Mouse (Mus musculus): Measurements from ENCODE around the gene 1700037H04Rik. TPM values are rescaled to one million over a fixed set of nuclear protein-coding genes. Genes with fewer than 3 reads are reported as not detected.

1700037H04Rik gene
- total RNA-seq, 4 experiments from 2014 or later, result 32.2 to 68.7 (median 53.9) TPM

GRCm38 (mm10) chr2:131145536-131145935, 14.3 kb downstream of the 1700037H04Rik start:
- no peak for DNase-seq

GRCm38 (mm10) chr2:131145121-131145520, 14.8 kb downstream of the 1700037H04Rik start:
- DNase-seq, result no peak

DNA sequence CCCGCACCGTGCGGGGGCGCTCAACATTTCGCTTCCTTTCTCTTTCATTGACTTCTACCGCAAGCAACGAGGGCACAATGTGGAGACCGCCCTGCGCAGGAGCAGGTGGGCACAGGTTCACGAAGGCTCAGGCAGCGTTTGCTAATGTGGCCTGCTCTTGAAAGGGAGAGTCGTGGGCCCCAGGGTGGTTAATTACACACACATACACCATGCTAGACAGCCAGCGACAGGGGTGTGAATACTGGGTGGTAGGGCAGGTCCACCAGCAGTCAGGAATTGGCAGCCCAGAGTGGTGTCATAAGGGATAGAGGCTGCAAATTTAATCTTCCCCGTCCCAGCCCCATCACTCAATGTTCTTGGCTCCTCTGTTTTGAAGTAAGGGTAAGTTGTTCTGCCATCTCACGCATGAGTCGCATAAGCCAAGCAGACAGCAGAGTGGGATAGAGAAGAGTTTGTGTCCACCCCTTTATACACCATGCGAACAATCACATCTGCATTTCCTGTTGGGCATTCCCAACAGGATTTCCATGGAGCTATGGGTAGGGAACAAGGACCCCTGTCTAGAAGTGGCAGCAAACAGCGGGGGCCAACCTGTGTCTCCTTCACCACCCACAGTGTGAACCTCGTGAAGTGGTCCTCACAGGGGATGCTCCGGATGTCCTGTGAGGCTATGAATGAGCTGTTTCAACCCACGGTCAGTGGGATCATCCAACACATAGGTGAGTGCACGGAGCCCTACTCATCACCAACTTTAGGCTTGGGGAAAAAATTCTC, 16.7 kb downstream of the 1700037H04Rik start:
- DNase-seq, result no peak

DNA sequence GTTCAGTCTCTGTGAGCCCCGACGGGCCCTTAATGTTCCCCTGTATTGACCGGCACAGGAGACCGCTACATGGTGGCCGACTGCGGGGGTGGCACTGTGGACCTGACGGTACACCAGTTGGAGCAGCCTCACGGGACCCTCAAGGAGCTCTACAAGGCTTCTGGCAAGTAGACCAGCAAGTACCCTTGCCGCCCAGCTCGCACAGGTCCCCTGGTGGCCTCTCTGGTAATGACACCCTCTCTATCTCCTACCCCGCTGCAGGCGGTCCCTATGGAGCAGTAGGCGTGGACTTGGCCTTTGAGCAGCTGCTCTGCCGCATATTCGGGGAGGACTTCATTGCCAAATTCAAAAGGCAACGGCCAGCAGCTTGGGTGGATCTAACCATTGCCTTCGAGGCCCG, 17.3 kb downstream of the 1700037H04Rik start:
- no peak for DNase-seq

DNA sequence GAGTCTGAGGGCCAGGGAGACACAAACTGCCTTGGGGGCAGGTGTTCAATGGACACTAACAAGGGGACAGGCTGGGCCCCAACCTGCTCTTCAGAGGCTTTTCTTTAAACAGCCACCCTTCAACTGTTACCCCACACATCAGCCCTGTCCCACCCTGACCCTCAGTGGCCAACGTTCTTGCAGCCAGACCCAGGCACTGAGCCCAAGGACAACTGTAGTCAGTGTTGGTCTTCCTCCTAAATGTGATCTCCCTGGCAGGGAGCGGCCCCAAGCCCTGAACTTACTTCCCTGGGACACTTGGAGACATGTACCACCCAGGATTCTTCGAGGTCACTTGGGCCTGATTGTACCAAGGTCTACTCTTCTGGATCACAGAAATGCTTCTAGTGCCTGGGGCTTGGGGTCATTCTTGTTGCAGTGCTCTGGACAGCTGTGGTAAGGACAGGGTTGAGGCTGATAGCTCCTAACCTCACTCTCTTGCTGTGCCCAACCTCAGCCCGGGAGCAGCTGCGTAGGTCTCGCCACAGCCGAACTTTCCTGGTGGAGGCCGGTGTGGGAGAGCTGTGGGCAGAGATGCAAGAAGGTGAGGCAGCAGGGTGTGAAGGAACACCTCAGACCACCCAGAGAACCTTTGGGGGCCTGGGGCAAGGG, 18.4 kb downstream of the 1700037H04Rik start:
- no peak for DNase-seq

- no peak for DNase-seq
Observed at GRCm38 (mm10) chr2:131140533-131140905, 19.4 kb downstream of the 1700037H04Rik start.

- DNase-seq, result no peak
Observed at GRCm38 (mm10) chr2:131139886-131140532, 19.9 kb downstream of the 1700037H04Rik start.

DNA sequence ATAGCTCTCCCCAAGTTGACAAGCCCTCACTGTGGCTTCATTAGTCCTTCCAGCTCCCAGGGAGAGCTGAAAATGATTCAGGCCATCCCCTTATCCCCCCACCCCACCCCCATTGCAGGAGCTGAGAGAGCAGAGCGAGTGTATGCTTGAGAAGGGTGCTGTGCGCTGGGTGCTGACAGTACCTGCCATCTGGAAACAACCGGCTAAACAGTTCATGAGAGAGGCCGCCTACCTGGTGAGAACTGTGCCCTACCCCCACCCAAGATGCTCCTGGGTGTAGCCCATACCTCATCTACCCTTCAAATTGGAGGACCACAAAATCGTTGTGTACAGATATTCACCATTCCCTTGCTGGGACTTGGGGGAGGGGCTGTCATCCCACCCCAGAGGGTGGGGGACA, 20.6 kb downstream of the 1700037H04Rik start:
- DNase-seq, result no peak

- no peak for DNase-seq
Observed at GRCm38 (mm10) chr2:131138760-131139159, 21.1 kb downstream of the 1700037H04Rik start.

GRCm38 (mm10) chr2:131138296-131138695, 21.6 kb downstream of the 1700037H04Rik start:
- no peak for DNase-seq

DNA sequence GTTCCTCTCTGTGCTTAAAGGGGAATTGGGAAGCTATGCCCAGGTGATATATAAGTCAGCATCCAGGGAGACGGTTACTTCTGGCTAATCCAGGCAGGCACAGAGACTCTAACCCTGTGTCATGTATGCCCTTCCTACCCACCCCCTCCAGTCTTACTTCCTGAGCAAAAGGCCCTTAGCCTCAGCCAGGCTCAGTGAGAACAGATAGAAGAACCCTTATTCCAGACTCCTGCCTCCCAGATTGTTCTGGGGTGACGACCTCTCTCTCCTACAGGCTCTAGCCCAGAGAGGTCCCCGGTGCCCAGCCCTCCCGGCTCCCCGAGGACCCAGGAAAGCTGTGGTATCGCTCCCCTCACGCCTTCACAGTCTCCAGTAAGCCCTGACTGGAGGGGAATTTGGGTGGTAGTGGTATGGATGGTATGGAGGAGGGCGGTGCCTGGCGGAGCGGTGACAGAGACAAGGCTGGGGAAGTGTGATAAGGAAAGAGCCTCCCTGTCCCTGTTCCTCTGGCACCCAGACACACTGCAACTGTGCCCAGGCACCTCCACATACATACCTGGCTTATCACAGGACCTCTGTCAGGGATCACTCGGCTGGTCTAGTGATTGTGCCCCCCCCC, 24.3 kb downstream of the 1700037H04Rik start:
- DNase-seq, result no peak

DNA sequence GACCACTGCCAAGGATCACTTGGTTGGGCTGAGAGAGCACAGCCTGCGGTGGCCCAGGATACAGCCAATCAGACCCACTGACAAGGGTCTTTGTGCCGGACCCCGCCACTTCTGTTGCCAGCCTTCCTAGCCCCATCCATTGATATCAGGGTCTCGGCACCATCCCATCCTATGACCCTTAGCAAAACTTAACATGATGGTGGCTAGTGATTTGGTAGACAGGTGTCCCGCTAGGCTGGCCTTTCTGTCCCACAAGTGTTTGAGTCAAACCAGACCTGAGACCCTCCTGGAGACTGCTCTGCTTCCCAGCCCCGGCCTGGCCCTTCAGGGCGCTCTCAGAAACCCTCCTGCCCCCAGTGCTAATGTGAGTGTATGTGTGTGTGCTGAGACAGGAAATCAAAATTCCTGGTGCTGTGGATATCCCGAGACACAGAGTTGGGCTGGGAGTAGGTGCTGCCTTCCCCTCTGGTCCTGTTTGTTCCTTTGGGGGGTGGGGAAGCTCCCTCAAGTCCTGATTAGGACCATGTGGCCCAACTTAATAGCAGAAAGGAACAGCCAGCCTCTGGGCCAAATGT, 25.0 kb downstream of the 1700037H04Rik start:
- no peak for DNase-seq

GRCm38 (mm10) chr2:131134381-131134780, 25.5 kb downstream of the 1700037H04Rik start:
- DNase-seq, result no peak

GRCm38 (mm10) chr2:131132930-131133547, 26.8 kb downstream of the 1700037H04Rik start, which contains the start of gene Gm11037:
Gene Gm11037, plus strand, starts transcription at chr2:131133497.
- DNase-seq, result no peak

DNA sequence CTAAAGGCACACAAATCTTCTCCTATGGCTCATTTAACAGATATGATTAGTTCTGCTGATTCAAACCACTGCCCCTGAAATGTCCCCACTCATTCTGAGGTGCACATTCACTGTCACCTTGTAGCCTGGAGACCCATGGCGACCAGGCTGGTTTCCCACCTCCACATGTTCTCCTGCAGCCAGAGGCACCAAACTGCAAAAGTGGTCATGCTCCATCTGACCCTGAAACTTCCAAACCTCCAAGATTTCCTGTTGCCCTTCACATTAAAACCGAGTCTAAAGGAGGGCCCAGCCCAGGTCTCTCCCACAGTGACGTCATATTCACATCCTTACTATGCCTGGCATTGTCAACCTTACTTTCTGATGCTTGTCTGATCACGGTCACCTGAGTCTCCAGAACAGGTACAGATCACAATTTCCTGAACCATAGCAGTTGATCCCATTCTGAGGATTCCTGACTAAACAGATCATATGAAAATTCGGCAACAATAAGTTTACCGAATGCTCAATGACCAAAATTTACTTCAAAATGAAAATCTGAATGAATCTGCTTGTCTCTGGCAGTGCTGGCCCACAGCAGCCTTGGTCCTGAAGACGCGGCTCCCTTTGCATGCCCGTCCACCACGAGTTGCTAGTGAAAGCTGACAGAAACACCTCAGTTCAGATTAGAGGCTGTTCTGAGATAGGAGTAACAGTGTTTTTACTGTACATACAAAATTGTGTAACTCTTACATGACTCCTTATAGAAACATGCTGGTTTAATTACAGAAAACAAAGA, 27.6 kb downstream of the 1700037H04Rik start:
- no peak for DNase-seq

DNA sequence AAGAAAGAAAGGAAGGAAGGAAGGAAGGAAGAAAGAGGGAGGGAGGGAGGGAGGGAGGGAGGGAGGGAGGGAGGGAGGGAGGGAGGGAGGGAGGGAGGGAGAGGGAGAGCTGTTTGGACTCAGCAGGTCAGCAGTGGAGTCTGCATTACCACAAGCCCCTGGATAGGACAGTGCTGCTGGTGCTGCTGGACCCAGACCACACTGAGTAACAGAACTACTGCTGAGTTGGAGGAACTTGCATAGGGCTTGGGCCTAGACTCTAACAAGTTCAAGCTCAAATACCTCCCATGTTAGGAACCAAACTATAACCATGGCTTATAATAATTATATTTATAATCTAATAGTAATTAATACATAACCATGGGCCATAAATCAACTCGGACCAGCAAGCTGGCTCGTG, 29.0 kb downstream of the 1700037H04Rik start:
- no peak for DNase-seq

GRCm38 (mm10) chr2:131129836-131130235, 30.0 kb downstream of the 1700037H04Rik start:
- no peak for DNase-seq

DNA sequence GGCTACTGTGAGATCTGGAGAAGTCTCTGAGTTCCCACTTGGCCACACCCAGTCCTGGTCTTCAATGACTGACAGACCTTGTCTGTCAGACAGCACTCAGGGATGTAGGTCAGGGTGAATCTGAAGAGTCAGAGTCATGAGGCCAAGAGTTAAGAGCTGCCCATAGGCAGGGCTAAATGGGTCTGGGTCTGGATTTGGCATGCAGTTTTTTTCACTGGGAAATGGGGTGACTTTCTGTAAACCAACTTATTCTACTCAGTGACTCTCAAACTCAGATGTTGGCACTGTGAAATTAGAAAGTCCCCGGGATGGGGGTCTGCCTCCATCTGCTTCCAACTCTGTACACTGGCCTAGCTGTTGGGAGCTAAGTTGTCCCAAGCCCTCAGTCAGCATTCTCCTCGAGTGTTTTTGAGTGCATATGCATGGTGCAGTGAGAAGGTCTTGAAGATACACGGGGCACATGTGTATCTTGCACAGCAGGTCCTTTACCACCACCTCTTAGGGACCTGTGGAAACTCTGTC, 31.2 kb downstream of the 1700037H04Rik start:
- DNase-seq, result no peak

DNA sequence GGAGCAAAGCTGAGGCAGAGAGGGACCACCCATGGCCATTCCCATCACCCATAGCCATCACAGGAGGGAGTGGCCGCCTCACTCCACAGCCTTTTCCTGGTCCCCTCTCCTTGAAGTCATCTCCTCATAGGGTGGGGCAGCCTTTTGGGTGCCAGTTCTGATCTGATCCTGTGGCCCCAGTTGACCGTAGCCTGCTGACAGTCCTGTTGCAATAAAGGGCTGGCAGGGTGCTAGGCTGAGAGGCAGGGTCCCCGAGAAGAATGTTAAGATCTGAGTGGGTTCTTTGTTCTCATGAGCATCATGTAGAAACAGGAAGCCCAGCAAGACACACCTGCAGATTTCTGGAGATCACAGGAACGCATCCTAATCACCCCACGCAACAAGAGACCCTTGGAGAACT, 31.7 kb downstream of the 1700037H04Rik start:
- no peak for DNase-seq

- no peak for DNase-seq
Observed at GRCm38 (mm10) chr2:131127161-131127730, 32.6 kb downstream of the 1700037H04Rik start, which contains the start of gene Hspa12b. Gene Hspa12b, plus strand, starts transcription at chr2:131127280.
